Mouse (Mus musculus) embryonic facial prominence, embryonic 12.5 days (tissue): ENCODE results near the gene Vmn1r4. TPM values are rescaled to one million over a fixed set of nuclear protein-coding genes. Genes with fewer than 3 reads are reported as not detected.

Experiments
- ATAC-seq: fragments of 200-750 bp; cut with Nextera tagmentation; 2 replicates; pipeline ENCODE4 v1.8.0; 2017; ENCODE audit not compliant: insufficient number of reproducible peaks, insufficient read depth, low FRiP score, low TSS enrichment
- H3K27ac ChIP-seq: fragments of 300-500 bp; sonication (generic); 2 replicates; pipeline ENCODE4 v1.5.1; 2016; ENCODE audit warnings: mild to moderate bottlenecking
- H3K27me3 ChIP-seq: fragments of 300-500 bp; sonication (generic); 2 replicates; pipeline ENCODE4 v1.6.1; 2016; ENCODE audit warnings: mild to moderate bottlenecking, moderate library complexity
- H3K36me3 ChIP-seq: fragments of 300-500 bp; sonication (generic); 2 replicates; pipeline ENCODE4 v1.6.1; 2016; ENCODE audit warnings: mild to moderate bottlenecking
- H3K4me1 ChIP-seq: fragments of 300-500 bp; sonication (generic); 2 replicates; pipeline ENCODE4 v1.6.1; 2016
- H3K4me2 ChIP-seq: fragments of 300-500 bp; sonication (generic); replicated peaks from 2 replicates; pipeline ENCODE4 v1.6.1; 2016; ENCODE audit warnings: mild to moderate bottlenecking, moderate library complexity
- H3K4me3 ChIP-seq: fragments of 300-500 bp; sonication (generic); 2 replicates; pipeline ENCODE4 v1.5.1; 2016; ENCODE audit warnings: mild to moderate bottlenecking
- H3K9ac ChIP-seq: fragments of 300-500 bp; sonication (generic); 2 replicates; pipeline ENCODE4 v1.6.1; 2016; ENCODE audit warnings: mild to moderate bottlenecking, moderate library complexity
- H3K9me3 ChIP-seq: fragments of 300-500 bp; sonication (generic); 2 replicates; pipeline ENCODE4 v1.6.1; 2016; ENCODE audit warnings: mild to moderate bottlenecking, moderate library complexity
- WGBS: fragments of 180-500 bp; shearing (Covaris S2); methylation state at CpG from one replicate; pipeline ENCODE4 v1.1.7; 2016; 5-methylcytosine and 5-hydroxymethylcytosine counted together
- polyA plus RNA-seq: library from polyadenylated mRNA; unstranded; fragments of >200 nt; fragmentation: Nextera tagmentation; extraction: Ambion mirVana; gene quantifications from 2 replicates; pipeline ENCODE4 v1.2.1, GENCODE M21; 2016

Vmn1r4 gene
- polyA plus RNA-seq, 1 experiment from 2014 or later = 0.46 TPM

GRCm38 (mm10) chr6:56919330-56920044 lies 4.3 kb upstream of the Vmn1r4 start:
- Histone ChIP-seq H3K4me1 (no peaks in the 10 kb centered on the region), H3K4me2 (no peak overlapping the region), H3K9me3 (no peaks in the 10 kb centered on the region), H3K27me3 (no peaks in the 10 kb centered on the region), H3K4me3 (no peak overlapping the region), H3K9ac (no peak overlapping the region), H3K27ac (no peak overlapping the region), H3K36me3 (no peaks in the 10 kb centered on the region)
- ATAC-seq = no peak
- WGBS = 87% methylated on average over 7 of the region's 7 CpGs

- Histone ChIP-seq H3K4me2 (no peak overlapping the region), H3K36me3 (no peaks in the 10 kb centered on the region), H3K9me3 (no peaks in the 10 kb centered on the region), H3K4me3 (no peak overlapping the region), H3K9ac (no peak overlapping the region), H3K27me3 (no peaks in the 10 kb centered on the region), H3K4me1 (no peaks in the 10 kb centered on the region), H3K27ac (no peak overlapping the region)
- ATAC-seq = no peak
- WGBS = 72% methylated on average over 12 of the region's 12 CpGs
These were observed 3.4 kb upstream of the Vmn1r4 start for GRCm38 (mm10) chr6:56920222-56921092.

- H3K4me3 ChIP-seq = peak overlapping the region; percentile 75
- WGBS = under 1% methylated on average over 25 of the region's 25 CpGs
- no peaks in the 10 kb centered on the region for H3K9me3 ChIP-seq
- no peak for ATAC-seq
- peak overlapping the region; percentile 84 for H3K27ac ChIP-seq
- H3K27me3 ChIP-seq = no peaks in the 10 kb centered on the region
- H3K4me2 ChIP-seq = peak overlapping the region; percentile 56
- peak overlapping the region; percentile 78 for H3K9ac ChIP-seq
- H3K36me3 ChIP-seq = no peaks in the 10 kb centered on the region
- no peaks in the 10 kb centered on the region for H3K4me1 ChIP-seq
These were observed 487 bp upstream of the Vmn1r4 start for GRCm38 (mm10) chr6:56923331-56923725.

DNA sequence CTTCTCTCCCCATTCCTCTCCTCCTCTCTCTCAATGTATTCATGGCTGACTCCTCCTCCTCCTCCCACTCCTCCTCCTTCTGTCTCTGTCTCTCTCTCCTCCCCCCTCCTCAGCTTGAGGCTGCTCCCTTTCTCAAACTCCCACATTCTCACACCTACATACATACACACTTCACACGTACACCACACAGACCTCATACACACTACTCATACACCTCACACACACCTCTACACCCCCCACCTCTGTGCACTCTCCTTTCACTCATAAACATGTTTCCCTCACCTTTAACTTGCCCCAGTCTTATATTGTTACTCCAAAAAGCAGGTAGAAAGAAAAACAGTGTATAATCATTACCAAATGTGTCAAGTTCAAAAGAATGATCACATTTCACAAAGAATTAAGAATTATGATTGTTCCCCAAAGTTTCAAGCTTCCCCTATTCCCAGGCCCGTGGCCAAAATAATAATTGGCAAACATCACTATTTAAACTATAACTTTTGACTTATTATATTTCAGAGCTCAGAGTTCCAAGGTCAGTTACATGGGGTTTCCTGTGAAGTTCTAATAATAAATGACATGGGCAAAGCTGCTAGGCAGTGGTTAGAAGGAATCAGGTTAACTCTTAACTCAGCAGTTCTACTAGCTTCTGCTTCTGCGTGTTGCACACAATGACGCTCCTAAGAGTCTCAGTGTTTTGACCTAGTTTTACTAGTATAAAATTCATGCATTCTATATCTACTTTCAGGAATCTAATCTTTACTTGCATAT lies 8.0 kb downstream of the Vmn1r4 start:
- 61% methylated on average over 4 of the region's 4 CpGs for WGBS
- Histone ChIP-seq H3K27me3 (no peaks in the 10 kb centered on the region), H3K9me3 (no peaks in the 10 kb centered on the region), H3K27ac (no peak overlapping the region), H3K4me3 (no peak overlapping the region), H3K4me2 (no peak overlapping the region), H3K36me3 (no peaks in the 10 kb centered on the region), H3K9ac (no peak overlapping the region), H3K4me1 (no peaks in the 10 kb centered on the region)
- ATAC-seq = no peak

GRCm38 (mm10) chr6:56932464-56932863 lies 8.6 kb downstream of the Vmn1r4 start:
- Histone ChIP-seq H3K9me3 (no peaks in the 10 kb centered on the region), H3K4me2 (no peak overlapping the region), H3K4me1 (no peaks in the 10 kb centered on the region), H3K9ac (no peak overlapping the region), H3K27ac (no peak overlapping the region), H3K4me3 (no peak overlapping the region), H3K27me3 (no peaks in the 10 kb centered on the region), H3K36me3 (no peaks in the 10 kb centered on the region)
- WGBS = 61% methylated on average over 2 of the region's 2 CpGs
- ATAC-seq = no peak

DNA sequence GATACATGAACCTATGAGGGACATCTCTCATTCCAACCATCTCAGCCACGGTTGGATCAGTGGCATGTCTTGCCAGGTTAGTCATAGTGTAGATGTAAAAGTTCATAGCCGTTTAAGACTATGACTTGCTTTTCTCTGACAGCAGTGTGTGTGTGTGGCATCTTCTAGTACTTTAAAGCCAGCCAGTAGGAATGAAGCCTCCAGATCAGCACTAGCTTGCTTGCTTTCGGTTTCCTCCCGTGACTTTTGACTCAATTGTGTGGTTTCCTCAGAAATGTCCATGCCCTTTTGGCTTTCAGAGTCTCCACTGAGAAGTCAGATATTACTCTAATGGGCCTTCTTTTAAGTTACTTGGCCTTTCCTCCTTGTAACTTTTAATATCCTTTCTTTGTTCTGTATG lies 10.6 kb downstream of the Vmn1r4 start:
- 84% methylated on average over 4 of the region's 4 CpGs for WGBS
- H3K9me3 ChIP-seq = no peaks in the 10 kb centered on the region
- H3K27me3 ChIP-seq = no peaks in the 10 kb centered on the region
- no peak overlapping the region for H3K4me2 ChIP-seq
- H3K4me3 ChIP-seq = no peak overlapping the region
- no peaks in the 10 kb centered on the region for H3K36me3 ChIP-seq
- H3K4me1 ChIP-seq = no peaks in the 10 kb centered on the region
- no peak overlapping the region for H3K9ac ChIP-seq
- ATAC-seq = no peak
- H3K27ac ChIP-seq = no peak overlapping the region

GRCm38 (mm10) chr6:56956436-56956835 lies 32.6 kb downstream of the Vmn1r4 start:
- Histone ChIP-seq H3K9me3 (no peaks in the 10 kb centered on the region), H3K9ac (no peak overlapping the region), H3K27me3 (no peaks in the 10 kb centered on the region), H3K4me1 (no peaks in the 10 kb centered on the region), H3K4me2 (no peak overlapping the region), H3K4me3 (no peak overlapping the region), H3K27ac (no peak overlapping the region), H3K36me3 (no peaks in the 10 kb centered on the region)
- WGBS = 76% methylated on average over 5 of the region's 5 CpGs
- no peak for ATAC-seq

DNA sequence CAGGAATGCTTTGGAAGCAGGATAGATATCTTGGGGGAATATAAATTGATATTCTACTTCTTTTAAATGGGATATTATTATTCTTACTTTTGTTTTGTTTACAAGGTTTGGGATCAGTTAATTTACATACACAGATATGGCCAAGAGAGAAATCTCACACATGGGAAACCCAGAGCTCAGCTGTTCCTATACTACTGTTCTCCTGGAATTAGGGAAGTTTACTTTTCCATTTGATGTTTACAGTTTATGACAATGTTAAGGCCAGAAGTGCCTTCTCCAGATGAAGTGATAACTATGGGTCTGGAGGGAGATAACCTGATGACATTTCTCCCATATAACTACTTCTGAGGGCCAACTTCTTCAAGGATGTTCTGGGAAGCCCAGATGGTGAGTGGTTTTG lies 46.2 kb downstream of the Vmn1r4 start, which contains the start of gene Vmn1r5:
Gene Vmn1r5, plus strand, starts transcription at position 301 of the 400 bp plus-strand sequence.
- ATAC-seq = no peak

DNA sequence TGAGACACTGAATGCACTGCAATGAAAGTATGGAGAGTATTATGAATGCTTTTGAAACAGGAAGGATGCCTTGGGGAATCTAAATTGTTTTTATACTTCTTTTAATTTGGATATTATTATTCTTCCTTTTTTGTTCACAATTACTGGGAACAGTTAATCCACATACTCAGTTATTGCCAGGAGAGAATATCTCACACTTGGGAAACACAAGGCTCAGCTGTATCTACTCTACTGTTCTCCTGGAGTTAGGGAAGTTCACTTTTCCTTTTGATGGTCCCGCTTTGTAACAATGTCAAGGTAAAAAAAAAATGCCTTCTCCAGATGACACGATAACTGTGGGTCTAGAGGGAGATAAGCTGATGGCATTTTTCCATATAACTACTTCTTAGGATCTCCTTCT lies 73.1 kb downstream of the Vmn1r4 start, which contains the start of gene Vmn1r6:
Gene Vmn1r6, plus strand, starts transcription at position 301 of the 400 bp plus-strand sequence.
- no peaks in the 10 kb centered on the region for H3K9me3 ChIP-seq
- no peak for ATAC-seq
- H3K9ac ChIP-seq = no peak within 1 kb of the TSS
- 84% methylated on average over 2 of the region's 2 CpGs for WGBS
- H3K27ac ChIP-seq = no peak within 1 kb of the TSS
- no peak within 1 kb of the TSS for H3K4me3 ChIP-seq
- H3K27me3 ChIP-seq = no peaks in the 10 kb centered on the region
- no peaks in the 10 kb centered on the region for H3K4me1 ChIP-seq
- no peaks in the 10 kb centered on the region for H3K36me3 ChIP-seq
- no peak within 1 kb of the TSS for H3K4me2 ChIP-seq

More for the DNA sequence above, 46.2 kb downstream of the Vmn1r4 start, which contains the start of gene Vmn1r5:
- no peaks in the 10 kb centered on the region for H3K4me1 ChIP-seq
- H3K9me3 ChIP-seq = no peaks in the 10 kb centered on the region
- H3K27ac ChIP-seq = no peak within 1 kb of the TSS
- no peaks in the 10 kb centered on the region for H3K36me3 ChIP-seq
- H3K4me3 ChIP-seq = no peak within 1 kb of the TSS
- H3K9ac ChIP-seq = no peak within 1 kb of the TSS
- no peaks in the 10 kb centered on the region for H3K27me3 ChIP-seq
- no peak within 1 kb of the TSS for H3K4me2 ChIP-seq
